Mouse (Mus musculus) gastrocnemius, adult 2 months (tissue): ENCODE measurements around the gene Nanog. TPM values are rescaled to one million over a fixed set of nuclear protein-coding genes. Genes with fewer than 3 reads are reported as not detected.
"Not testable (repeated sequence)": the region's sequence is repeated elsewhere in the genome, so short reads cannot be mapped to it uniquely, and the experiment has no call there.

Source experiments
- DNase-seq: peaks from one replicate; pipeline ENCODE4 v3.0.0; 2022
- H3K27ac ChIP-seq: fragments of 200-600 bp; 2 replicates; pipeline ENCODE4 v1.8.1; 2022; ENCODE audit warnings: mild to moderate bottlenecking
- H3K4me3 ChIP-seq: fragments of 200-600 bp; 2 replicates; pipeline ENCODE4 v1.8.1; 2022; ENCODE audit warnings: mild to moderate bottlenecking, moderate library complexity
- CTCF ChIP-seq: fragments of 200-600 bp; IDR thresholded peaks from 2 replicates; pipeline ENCODE4 v1.8.1; 2022; ENCODE audit warnings: antibody characterized with exemption, mild to moderate bottlenecking, moderate library complexity
- intact Hi-C: fragments of 180-260 bp; cut with DNase I; formaldehyde crosslinking; loops from one replicate; pipeline ENCODE4 v1.15.1; 2025
- total RNA-seq, 2 experiments: library from RNA; stranded (reverse); gene quantifications; 2 replicates each; pipeline ENCODE4 v1.2.3; 2021

The Nanog gene
- total RNA-seq, 2 experiments from 2014 or later = not detected

GRCm38 (mm10) chr6:122670841-122671240, 36.4 kb upstream of the Nanog start:
- H3K27ac ChIP-seq = no peak overlapping the region
- intact Hi-C loops = no loop called here
- no peak overlapping the region for H3K4me3 ChIP-seq
- TF ChIP-seq CTCF = no peak
- no peak for DNase-seq

DNA sequence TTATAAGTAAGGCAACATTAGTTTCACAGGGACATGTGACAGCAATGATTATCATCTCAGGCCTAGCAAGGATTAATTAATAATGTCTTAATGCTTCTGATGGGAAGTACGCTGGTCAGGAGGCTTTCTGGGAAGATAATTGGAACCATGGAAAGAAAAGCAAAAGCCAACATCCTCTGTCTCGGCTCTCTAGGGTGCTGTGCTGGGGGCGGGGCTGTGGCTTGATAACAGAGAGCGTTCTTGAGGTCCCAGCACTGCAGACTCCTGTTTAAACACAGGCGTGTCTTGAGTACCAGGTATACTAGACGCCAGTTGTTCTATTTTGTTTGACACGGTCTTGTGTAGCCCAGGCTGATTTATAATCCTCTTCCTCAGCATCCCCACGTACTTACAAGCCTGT, 34.5 kb upstream of the Nanog start:
- H3K4me3 ChIP-seq = no peak overlapping the region
- intact Hi-C loops = no loop called here
- DNase-seq = no peak
- TF ChIP-seq CTCF = no peak
- no peak overlapping the region for H3K27ac ChIP-seq

DNA sequence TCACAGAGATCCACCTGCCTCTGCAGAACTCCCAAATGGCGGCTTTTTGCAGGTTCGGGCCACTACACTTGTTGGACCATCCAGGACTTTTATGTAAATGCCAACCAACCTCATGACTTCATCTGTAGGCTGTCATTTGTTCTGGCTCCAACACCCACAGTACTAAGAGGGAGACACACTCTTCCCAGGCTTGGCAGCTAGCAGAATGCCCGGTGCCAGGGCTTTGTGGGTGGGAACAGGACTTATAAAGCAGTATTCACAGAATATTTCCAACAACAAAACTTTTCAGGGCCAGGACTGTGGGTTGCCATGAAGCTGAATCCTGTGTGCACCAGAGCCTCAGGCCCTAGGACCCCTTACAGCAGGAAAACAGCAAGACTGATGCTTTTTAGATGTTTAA, 24.6 kb upstream of the Nanog start:
- H3K27ac ChIP-seq = no peak overlapping the region
- intact Hi-C loops = no loop called here
- TF ChIP-seq CTCF = no peak
- H3K4me3 ChIP-seq = no peak overlapping the region
- no peak for DNase-seq

- no peak overlapping the region for H3K27ac ChIP-seq
- intact Hi-C loops = no loop called here
- no peak for TF ChIP-seq CTCF
- no peak for DNase-seq
- no peak overlapping the region for H3K4me3 ChIP-seq
These were observed 20.6 kb upstream of the Nanog start for GRCm38 (mm10) chr6:122686709-122687108.

GRCm38 (mm10) chr6:122689411-122690055, 17.8 kb upstream of the Nanog start:
- TF ChIP-seq CTCF = no peak
- Histone ChIP-seq H3K27ac (no peak overlapping the region), H3K4me3 (no peak overlapping the region)
- DNase-seq = no peak
- intact Hi-C loops = no loop called here

DNA sequence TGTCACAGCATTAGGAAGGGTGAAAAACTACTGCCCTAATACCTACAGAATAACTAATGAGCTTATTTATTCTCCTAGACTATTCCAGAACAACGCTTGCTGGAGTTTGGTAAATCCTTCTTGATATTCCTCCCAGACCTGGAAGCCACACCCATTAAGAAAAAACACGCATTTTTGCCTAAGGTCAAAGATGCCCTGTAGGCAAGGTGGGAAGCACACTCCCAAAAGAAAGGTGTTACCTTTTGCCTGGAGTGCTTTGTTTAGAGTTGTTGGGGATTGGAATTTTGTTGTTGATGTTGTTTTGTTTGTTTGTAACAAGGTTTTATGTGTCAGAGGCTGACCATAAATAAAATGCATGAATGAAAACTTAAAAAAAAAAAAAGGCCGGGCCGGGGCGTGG, 17.2 kb upstream of the Nanog start:
- Histone ChIP-seq H3K27ac (no peak overlapping the region), H3K4me3 (no peak overlapping the region)
- no peak for TF ChIP-seq CTCF
- DNase-seq = no peak
- intact Hi-C loops = no loop called here

- no peak for TF ChIP-seq CTCF
- Histone ChIP-seq H3K27ac (no peak overlapping the region), H3K4me3 (no peak overlapping the region)
- intact Hi-C loops = no loop called here
- DNase-seq = no peak
These were observed 11.9 kb upstream of the Nanog start for GRCm38 (mm10) chr6:122695398-122695797.

- DNase-seq, H3K4me3 ChIP-seq, H3K27ac ChIP-seq, intact Hi-C loops: not testable (repeated sequence)
These were observed 7.7 kb upstream of the Nanog start for GRCm38 (mm10) chr6:122699628-122700027.

DNA sequence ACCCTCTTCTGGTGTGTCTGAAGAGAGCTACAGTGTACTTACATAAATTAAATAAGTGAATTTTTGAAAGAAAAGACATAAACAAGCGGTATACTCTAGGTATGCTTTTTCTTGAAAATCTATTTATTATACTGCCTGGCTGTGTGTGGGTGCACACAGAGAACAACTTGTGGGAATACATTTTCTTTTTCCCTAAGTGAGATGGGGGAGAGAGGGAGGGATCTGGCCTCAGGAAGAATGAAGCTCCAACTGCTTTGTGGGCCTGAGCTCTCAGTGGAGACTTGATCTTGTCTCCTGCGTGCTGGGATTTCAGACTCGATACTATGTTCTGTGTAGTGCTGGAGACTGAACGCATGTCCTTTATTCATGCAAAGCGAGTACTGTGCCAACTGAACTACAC, 5.5 kb upstream of the Nanog start:
- intact Hi-C loops = no loop called here
- no peak for DNase-seq
- Histone ChIP-seq H3K27ac (no peak overlapping the region), H3K4me3 (no peak overlapping the region)
- TF ChIP-seq CTCF = no peak

DNA sequence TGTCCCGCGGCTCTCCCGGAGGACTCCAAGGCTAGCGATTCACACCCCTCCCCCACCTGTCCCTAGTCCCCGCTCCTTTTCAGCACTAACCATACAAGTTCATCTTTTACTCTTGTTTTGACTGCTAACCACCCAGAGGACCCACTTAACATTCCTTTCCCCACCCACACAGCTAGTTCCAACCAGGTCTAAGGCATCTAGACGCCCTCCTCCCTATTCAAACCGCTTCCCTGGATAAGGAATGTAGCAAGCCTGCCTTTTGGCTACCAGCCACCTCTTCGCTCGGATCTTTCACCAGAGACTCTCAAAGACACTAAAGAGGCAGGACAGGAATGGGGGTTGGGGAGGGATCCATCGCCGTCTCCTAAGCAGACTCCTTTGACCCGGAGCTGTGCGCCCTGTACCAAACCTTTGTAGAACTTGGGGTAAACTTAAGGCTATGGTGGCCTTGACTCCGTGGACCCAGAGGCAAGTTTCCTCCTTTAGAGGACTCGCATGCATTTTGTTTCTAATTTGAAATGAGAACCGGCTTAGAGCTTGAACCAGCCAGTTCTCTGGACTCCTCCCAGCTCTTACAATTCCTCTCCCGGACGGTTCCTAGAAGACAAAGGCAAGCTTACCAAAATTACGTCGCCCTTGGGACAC, 4.7 kb upstream of the Nanog start:
- H3K4me3 ChIP-seq = peak overlapping the region; percentile 59
- DNase-seq = peak; percentile 56
- intact Hi-C loops = no loop called here
- H3K27ac ChIP-seq = peak overlapping the region; percentile 35; the same call in 1 of the 2 replicates
- no peak for TF ChIP-seq CTCF

DNA sequence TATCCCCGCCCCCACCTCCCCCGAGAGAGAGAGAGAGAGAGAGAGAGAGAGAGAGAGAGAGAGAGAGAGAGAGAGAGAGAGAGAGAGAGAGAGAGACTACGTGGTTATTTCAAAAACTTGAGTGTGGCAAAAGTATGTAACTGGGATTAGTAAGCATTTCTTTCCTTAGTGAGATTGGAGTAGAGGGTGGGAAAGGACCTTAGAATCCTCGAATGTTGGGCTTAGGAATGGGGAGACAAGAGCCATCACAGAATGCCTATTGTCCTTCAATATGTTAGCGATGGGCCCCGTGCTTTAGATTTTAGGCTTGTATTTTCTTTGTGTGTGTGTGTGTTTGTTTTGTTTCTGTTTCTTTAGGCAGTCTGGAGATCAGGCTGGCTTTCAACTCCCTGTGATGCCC, 4.0 kb upstream of the Nanog start:
- no peak overlapping the region for H3K4me3 ChIP-seq
- no peak for DNase-seq
- intact Hi-C loops = no loop called here
- no peak overlapping the region for H3K27ac ChIP-seq
- no peak for TF ChIP-seq CTCF

- H3K4me3 ChIP-seq = no peak overlapping the region
- intact Hi-C loops = no loop called here
- TF ChIP-seq CTCF = no peak
- no peak overlapping the region for H3K27ac ChIP-seq
- no peak for DNase-seq
These were observed 3.6 kb upstream of the Nanog start for GRCm38 (mm10) chr6:122703706-122704105.

DNA sequence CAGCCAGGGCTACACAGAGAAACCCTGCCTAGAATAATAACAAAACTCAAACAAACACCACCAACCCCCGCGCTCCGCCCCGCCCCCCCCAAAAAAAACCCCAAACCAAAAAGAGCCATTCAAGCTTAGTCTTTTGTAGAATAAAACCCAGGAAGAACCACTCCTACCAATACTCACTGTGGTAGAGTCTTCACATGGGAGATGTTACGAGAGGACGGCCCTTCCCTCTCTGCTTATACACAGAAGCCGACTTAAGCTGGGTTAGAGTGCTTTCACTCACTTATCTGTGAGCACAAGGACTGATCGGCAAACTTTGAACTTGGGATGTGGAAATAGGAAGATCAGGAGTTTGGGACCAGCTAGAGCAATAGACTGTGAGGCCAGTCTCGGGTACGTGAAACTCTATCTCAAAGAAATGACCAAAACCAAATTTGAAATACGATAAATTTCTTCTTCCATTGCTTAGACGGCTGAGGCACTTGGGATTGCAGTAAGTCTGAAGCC, 900 bp upstream of the Nanog start:
- Histone ChIP-seq H3K4me3 (no peak overlapping the region), H3K27ac (no peak overlapping the region)
- intact Hi-C loops = no loop called here
- no peak for TF ChIP-seq CTCF
- DNase-seq = no peak

- no peak for DNase-seq
- intact Hi-C loops = no loop called here
- H3K27ac ChIP-seq = no peak overlapping the region
- TF ChIP-seq CTCF = no peak
- no peak overlapping the region for H3K4me3 ChIP-seq
These were observed 1.5 kb downstream of the Nanog start for GRCm38 (mm10) chr6:122708826-122709225.
